Mouse (Mus musculus) right cerebral cortex, postnatal 14 days (tissue): Measurements from ENCODE around the gene Tanc2.
A peak's percentile ranks its signal among the peaks of the same experiment; 100 is the strongest.

Experiments used
- DNase-seq: peaks from one replicate; pipeline ENCODE4 v3.0.0; 2022

The Tanc2 gene

DNA sequence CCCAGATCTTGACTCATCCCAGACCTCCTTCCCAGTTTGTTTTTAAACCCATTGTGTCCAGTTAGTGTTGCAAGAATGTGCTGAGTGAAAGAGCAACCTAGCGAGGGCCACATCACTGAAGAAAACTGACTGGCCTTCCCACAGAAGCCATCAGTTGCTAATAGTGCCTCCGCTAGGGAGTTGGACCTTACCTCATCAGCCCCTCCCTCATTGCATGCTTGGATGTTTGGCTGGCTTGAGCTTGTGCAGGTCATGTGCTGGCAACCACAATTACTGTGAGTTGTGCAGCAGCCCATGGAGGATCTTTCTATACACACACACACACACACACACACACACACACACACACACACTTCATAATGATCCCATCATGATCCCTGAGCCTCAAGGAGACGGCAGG lies 341.6 kb downstream of the Tanc2 start:
- DNase-seq, result no peak

DNA sequence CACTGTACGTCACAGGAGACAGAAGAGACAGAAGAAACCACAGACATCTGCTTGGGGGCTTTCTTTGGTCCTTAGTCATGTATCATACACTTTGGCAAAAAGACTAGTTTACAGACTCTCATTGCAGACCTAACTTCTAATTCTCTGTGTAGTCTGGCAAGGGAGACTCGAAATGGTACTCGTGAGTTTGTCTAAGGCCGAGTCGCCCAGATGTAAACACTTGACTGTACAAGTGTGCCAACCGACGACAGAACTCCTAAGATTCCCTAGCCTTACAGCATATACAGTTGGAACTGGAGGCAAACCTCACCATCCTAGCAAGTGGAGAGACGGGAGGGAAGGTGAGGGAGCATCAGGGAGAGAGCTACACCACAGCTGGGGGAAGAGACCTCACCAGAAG lies 344.0 kb downstream of the Tanc2 start:
- no peak for DNase-seq

DNA sequence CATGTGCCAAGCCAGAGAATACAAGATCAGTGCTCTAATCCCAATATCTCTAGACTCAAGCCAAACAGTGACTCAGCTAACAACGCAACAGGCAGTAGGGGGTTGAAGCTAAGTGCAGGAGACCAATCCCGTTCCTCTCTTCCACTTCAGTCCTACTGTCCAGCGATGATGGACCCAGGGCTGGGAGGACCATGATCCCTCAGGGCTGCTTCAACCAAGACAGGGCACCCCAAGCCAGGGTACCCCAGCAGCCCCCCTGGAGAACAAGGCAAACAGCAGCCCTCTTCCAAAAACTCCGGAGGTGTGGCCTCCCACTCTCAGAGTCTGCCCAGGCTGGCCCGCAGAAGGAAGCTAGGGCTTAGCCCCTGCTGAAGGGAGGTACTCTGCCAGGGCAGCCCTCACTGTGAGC lies 344.5 kb downstream of the Tanc2 start:
- no peak for DNase-seq

DNA sequence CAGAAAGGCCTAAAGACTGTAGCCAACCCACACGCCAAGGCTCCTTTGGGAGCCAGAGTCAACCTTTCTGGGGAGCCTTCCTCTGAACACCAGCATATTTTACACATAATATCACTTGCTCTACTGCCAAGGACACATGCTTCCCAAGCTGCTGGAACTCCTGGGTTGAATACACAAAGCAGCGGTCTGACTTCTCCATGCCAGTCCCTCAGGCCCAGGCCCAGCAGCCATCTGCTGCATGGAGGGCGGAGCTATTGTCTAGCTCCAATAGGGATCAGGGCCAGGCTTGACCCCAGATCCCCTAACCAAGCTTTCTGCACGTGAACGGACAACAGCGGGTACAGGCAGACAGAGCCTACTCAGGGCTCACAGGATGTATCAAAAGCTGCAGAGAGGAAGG lies 345.0 kb downstream of the Tanc2 start:
- DNase-seq, result no peak

DNA sequence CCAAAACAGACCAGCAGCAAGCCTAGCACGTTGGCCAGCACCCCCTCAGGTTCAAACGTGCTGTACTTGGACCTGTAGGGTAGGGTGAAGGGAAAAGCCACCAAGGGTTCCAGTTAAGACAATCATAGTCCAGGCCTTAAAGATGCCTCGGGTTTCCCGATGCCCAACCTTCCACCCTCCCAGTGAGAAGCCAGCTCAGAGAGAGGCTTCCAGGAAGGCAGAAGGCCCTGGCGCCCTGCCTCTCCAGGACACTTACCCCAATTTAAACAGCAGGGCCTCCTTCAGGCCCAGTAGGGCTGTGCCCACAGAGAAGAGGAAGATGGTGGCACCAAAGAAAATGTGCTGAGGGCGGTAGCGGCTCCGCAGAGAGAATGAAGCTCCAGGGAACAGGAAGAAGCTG lies 345.7 kb downstream of the Tanc2 start:
- DNase-seq, result no peak

DNA sequence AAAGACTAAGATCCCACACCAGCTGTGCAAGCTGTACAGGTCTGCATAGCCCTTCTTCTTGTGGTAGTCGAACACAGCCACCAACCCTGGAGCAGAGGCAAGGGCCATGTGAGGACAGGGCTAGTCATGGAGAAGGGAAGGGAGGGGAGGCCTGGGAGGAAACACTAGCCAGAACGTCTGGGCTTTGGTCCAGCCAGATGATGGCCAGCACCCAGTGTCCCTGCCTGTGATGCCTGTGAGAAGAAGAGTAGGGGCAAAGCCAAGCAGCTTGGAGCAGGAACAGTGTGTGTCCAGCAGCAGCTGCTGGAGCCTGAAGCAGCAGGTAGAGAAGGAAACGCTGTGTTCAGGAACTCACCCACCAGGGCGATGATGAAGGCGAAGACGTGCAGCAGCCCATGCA lies 346.4 kb downstream of the Tanc2 start:
- no peak for DNase-seq

DNA sequence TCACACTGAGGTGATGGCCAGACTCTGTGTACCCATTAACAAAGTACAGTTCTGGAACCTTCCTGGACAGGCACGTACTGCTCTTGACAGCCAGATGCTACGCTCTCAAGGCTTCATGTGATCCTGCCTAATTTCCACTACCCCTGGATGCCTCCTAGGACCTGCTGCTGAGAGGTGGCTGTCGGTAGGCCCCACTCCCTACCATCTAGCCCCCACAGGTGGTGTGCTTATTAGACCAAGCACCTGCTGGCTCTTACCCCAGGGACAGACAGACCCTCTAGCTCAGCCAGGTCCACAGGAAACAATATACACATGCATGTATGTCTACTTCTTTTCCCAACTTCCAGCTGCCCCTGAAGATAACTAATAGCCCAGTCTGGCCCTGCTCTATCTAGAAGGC lies 347.2 kb downstream of the Tanc2 start:
- DNase-seq, result no peak

DNA sequence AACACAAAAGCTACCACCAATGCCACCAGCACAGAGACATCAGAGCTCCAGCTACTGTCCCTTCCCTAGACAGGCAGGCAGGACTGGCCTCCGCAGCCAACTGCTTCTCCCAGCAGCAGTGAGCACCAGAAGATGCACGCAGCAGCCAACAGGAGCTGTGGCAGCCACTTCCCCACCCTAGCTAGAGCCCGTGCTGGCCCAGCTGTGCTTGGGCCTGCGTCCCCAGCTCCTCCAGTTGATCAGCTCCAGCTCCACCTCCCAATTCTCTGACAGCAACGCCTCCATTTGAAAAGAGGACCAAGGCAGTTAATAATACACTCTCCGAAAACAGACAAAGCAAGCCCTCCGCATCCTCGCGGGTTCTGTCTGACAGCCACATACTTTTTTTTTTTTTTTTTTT lies 349.0 kb downstream of the Tanc2 start:
- no peak for DNase-seq

DNA sequence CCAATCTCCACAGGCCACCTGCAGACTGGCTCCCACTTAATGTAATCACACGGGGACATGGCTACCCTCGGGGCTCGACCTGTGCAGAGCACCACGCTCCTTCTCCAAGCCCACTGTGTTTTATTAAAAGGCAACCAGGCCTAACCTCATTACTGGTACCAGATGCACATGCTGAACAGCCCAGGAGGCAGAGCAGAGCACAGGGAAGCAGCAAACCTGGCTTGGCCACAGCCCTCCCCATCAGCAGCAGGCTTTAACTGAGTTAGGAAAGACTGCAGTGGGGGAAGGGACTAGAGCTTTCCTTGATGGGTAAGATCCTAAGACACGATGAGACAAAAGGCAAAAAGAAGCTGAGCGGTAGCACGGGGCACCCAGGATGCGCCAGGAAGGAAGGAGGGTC lies 352.2 kb downstream of the Tanc2 start:
- no peak for DNase-seq

DNA sequence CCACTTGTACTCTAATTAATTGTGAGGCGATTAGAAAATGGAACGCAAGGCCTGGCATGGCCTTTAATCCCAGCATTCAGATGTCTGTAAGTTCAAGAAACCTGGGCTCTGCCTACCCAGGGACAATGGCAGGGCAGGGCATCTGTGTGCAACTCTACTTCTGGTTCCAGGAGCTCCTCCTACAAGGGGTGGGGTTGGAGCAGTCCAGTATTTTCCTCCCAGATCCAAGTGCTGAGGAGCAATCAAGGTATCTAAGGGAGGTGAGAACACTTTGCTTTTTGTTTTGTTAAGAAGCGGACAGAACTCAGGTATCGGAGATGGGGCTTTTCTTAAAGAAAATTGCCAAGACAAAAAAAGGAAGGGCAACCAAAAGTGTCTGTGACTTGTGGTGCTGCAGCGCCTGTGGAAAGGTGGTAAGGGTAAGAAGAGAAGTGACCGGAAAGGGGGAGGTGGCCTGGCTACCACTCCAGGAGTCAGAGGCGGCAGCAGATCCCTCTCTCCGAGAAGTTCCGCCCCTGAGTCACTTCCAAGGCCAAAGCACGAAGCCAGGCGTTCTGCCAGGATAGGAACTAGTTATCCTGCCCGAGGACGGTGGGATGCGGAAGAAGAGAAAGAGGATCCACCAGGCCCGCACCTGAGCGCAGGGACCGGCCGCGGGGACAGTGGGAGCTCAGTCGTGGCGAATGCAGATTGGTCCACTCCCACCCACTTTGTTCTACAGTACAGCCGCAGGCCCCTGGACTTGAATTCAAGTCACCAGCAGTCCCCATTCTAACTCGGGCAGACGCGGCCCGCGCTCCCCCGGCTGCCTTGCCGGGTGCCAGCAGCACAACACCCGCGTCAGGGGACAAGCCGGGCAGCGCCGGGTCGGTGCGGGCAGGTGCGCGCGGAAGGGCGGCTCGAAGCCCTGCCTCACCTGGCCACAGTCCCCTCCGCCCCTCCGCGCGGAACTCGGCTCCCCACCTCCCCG lies 353.6 kb downstream of the Tanc2 start:
- peak; percentile 33 for DNase-seq

DNA sequence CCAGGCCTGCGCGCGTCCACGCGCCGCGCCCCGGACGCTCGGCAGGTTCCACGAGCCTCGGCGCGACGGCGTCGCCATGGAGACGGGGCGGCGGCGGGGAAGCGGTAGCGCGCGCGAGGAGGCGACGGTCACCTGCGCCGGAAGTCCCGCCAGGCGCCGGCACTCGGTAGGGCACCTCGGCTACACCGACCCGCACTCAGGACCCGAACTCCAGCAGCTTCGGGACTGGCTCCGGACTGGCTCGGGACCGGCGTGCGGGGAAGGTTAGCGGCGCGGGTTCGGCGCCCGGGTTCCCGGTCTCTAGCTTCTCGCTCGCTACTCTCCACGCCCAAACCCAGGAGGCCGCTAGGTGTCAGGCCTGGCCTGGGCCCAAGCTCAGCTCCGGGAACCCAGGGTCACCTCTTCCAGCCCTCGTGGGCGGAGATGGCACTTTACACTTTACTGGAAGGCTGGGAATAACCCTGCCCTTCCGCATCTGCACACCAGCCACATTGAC lies 354.4 kb downstream of the Tanc2 start:
- DNase-seq, result peak; percentile 74

DNA sequence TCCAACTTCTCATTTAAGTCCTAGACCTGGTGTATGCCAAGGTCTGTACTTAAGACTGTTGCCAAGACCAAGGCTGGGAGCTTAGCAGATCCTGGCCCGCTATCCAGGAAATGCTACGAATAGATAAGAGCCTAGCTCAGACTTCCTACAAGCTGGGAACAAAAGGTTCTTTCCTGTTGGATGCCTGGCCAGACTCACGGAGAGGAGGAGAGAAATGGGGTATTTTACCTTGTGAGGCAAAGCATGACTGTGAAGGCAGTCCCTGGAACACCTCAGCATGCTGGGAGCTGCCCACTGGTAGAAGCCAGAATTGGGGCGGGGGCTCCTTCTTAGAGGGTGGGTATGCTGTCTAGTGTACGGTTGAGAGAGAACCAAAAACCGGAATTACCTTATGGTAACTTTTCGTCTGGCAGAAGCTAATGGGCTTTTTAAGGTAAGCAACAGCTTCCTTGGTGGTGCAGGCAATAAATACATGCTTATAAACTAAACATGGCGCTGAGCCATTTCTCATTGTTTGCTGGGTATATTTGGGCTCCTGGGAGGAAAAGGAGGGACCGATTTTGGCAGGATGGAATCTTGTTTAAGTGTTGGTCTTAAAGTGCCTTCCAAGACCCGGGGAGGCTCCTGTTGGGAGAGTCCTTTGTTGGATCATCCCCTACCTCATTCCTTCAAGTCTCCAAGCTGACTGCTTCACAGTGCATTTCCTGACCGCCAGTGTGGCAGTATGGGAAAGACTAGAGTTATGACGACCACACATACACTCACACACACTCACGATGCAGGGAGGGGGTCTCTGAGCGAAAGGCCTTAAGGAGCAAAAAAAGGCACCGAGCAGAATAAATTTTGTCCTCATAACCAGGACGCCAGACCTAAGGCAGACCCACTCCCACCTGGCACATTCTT lies 355.2 kb downstream of the Tanc2 start:
- DNase-seq, result no peak

DNA sequence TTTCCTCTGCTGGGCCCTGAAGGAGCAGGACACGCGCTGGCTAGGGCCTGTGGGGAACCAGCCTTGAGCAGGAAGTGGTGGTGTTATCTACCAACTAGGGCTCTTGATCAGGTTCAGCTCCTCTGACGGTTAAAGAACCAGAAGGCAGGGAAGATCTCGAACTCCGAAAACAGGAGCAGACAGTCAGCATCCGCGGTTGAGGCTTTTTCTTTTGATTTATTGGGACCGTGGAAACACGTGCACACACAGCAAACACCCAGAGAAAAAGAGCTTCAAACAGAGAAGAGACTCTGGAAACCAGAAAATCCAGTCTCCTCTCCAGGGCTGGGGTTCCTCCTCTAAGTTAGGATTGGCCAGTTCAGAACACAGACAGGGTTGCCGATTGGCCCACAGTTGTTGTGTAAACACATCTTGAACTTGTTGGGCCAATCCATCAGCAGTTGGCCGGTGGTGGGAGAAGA lies 356.9 kb downstream of the Tanc2 start:
- DNase-seq, result no peak

DNA sequence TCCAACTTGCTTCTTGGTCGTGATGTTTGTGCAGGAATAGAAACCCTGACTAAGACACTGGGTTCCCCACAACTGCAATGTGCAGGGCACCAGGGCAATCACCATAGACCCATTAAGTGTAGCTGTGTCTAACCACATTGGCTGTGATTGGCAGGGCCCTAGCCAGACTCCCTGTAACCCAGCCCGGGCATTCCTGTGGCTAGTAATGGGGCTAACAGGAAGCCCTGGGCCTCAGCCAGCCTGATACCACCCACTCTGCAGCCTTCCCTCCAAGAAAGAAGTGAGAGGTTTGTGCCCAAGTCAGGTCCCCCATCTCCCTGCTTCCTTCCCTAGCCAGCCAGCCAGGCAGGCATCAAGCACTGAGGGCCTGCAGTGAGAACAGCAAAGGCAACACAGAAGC lies 358.5 kb downstream of the Tanc2 start:
- DNase-seq, result no peak

DNA sequence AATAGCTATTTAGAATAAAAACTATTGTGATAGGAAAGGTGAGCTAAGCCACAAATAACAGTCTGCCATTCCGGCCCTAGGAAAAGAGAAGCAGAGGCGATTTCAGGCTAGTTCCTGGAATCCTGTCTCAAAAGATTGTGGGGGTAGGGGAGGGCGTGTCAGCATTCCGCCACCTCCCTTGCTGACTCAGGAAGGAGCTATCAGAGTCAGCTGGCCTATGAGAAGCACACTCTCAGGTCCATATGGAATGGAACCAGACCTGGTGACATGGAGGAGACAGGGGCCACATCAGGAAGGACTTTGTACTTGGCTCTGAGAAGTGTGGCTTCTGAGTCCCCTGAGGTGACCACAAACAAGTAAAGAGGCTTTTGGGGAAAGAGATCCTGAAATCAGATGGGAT lies 360.7 kb downstream of the Tanc2 start:
- no peak for DNase-seq

DNA sequence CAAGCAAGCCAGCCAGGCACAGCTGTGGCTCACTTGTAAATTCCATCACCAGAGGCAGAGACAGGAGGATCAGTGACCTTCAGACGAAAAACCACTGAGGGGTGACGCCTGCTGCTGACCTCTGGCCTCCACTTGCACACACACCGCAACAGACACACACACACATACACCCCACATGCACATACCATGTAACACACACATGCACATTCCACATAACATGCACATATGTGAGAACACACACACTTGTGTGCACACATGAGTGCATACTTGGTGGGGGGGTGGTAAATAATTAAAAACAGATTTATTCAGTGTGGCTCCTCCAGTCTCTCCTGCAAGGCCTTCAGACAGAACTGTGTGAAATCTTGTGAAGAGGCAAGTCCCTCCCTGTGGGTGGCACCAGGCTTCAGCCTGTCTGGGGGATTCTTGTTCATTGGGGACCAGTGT lies 361.8 kb downstream of the Tanc2 start:
- no peak for DNase-seq

DNA sequence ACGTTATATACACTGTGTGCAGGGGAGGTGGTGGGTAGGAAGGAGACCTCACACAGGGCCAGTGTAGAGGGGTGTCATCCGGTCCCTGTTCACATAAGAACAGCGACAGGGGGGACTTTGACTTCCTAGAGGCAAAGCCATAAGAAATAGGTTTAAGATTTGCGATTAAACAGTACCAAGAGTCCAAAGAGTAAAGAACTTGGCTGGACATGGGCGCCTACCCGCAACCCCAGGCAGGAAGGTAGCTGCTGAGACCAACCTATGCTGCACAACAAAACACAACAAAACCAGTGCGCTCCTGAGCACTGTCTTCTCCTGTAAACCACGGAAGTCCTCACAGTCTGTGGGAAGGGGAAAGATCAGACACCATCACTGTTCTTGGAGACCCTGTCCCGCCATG lies 362.3 kb downstream of the Tanc2 start:
- no peak for DNase-seq

DNA sequence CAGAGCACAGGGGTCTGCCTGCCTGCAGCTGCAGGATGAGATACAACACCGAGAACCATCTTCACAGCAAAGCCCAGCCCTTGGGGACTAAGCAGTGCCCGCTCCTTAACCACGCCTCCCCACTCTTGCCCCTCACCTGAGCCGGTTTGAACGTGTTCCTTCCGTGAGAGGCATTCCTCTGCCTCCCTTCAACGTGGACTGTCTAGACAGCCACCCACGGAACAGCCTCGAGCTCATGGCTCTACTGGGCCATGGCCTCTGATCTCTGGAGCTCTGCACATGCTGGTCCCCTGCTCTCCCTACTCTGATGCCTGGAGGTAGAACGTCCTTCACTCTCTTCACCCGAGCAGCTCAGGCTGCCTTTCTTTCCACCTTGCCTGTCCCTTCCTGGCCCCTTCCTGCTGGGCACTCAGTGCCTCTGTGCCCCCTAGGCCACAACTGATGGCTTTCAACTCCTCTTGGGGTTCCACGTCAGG lies 363.2 kb downstream of the Tanc2 start, which contains the start of gene Cyb561:
Cyb561 (minus strand) TSS at position 426 of the 476 bp plus-strand sequence.
- DNase-seq, result no peak

DNA sequence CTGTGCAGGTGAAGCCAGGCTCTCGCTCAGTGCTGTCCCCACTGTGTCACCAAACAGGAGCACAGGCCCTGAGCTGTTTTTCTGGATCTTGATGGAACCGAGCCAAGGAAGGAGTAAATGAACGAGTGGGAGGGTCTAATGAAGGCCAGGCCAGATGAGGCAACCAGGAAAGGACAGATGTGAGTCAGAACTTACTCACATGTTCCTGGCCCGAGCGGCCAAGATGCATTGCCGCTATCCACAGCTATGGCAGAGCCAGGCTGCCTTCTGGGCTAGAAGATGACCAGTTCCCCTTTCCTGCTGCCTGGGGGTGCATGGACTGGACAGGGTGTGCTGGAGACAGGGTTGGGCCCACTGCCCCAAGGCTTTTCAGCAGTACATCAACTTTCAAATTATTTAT lies 363.6 kb downstream of the Tanc2 start:
- DNase-seq, result no peak

DNA sequence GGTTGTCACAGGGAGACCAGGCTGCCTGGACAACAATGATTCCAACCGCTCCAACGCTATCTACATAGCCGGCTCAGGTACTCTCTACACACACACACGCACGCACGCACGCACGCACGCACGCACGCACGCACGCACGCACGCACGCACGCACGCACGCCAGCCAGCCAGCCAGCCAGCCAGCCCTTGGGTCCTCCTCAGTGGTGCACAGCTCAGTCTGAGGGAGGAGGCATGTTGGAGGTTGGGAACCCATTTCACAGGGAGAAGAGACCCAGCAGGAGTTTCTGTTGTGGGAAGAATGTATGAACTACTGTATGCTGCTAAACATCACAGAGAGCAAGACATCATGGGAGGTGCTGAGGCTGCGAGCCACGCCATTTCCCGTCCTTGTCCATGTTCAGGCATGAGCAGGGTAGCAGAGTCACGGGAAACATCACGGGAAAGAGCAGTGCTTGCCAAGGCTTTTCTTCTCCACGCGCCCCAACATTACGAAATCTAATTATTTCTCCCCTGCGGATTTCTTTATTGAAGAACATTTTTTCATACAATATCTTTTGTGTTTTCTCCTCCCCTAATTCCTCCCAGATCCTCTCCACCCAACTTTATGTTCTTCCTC lies 366.1 kb downstream of the Tanc2 start:
- DNase-seq, result no peak

DNA sequence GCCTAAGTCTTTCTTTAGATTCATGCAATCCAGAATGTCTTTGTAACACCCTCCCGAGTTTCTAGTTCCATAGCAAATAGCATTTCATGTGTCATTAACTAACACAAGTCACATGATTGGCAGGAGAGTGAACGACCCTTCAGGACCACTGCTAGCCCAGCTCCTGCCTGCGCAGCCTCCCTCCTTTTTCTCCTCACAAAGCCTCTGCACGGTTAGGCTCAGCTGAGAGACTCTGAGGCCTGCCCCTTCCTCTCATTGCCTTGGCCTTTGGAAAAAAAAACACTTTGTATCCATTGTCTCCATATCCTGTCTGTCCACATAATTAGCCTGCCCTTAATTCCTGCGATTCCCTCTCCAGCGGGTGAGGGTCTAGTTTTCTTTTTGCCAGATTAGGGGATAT lies 367.7 kb downstream of the Tanc2 start:
- no peak for DNase-seq

DNA sequence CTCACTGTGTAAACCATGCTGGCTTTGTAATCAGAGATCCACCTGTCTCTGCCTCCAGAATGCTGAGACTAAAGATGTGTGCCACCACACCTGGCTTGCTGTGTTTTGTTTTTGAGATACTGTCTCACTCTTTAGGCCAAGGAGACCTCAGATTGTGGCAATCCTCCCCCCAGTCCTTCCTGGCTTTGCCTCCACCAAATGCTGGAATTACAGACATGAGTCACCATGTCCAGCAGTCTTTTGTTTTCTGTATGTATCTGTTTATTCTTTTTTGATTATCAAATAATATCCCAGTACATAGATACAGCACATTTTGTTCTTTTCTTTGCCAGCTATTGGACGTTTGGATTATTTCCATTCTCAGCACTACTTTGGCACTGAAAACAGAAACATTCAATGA lies 368.8 kb downstream of the Tanc2 start:
- DNase-seq, result no peak

DNA sequence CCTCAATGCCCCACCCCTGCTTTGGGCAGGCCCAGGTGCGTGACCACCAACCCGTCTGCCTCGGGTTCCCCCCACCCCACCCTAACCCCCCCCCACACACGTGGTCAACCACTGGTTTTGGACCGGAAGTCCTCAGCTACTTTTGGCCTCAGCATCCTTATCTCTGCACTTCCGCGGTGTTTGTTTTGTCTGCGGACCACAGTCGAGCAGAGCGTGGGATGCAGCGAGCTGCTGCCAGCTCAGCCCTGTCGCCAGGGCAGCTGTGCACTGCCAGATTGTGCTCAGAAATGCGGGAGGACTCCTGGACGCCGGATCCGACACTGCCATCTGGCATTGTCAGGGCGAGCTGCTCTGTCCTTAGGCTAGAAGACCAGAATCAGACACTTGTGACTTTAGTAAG lies 369.6 kb downstream of the Tanc2 start:
- peak; percentile 41 for DNase-seq
